Mouse (Mus musculus) E14TG2a.4 (cell line): ENCODE data around the gene Ksr1.

Experiments
- H3K27me3 ChIP-seq: 2 replicates; pipeline ENCODE4 v1.6.1; 2014; ENCODE audit warnings: low read length, control low read depth; ENCODE audit not compliant: insufficient read depth
- H3K36me3 ChIP-seq: 2 replicates; pipeline ENCODE4 v1.6.1; 2014; ENCODE audit warnings: low read length, control low read depth; ENCODE audit not compliant: insufficient read depth
- H3K4me1 ChIP-seq: replicated peaks from 2 replicates; pipeline ENCODE4 v1.6.1; 2014; ENCODE audit warnings: low read depth, low read length, control low read depth
- H3K4me3 ChIP-seq: replicated peaks from 2 replicates; pipeline ENCODE4 v1.5.1; 2014; ENCODE audit warnings: mild to moderate bottlenecking, low read length
- H3K9me3 ChIP-seq: 2 replicates; pipeline ENCODE4 v1.6.1; 2014; ENCODE audit warnings: low read length, control low read depth
- CTCF ChIP-seq: conservative IDR thresholded peaks from 2 replicates; pipeline ENCODE4 v1.5.1; 2014; ENCODE audit warnings: low read length
- NANOG ChIP-seq: IDR thresholded peaks from 2 replicates; pipeline ENCODE4 v1.6.1; 2014; ENCODE audit warnings: borderline replicate concordance, low read length, mixed read lengths
- POU5F1 ChIP-seq: IDR thresholded peaks from 2 replicates; pipeline ENCODE4 v1.6.1; 2014; ENCODE audit warnings: low read length, borderline replicate concordance

The Ksr1 gene

GRCm38 (mm10) chr11:79092245-79092644 is 54.0 kb downstream of the Ksr1 start:
- TF ChIP-seq CTCF (no peak), POU5F1 (no peak), NANOG (no peak)
- H3K9me3 ChIP-seq = no peaks in the 10 kb centered on the region

GRCm38 (mm10) chr11:79089756-79090155 is 56.5 kb downstream of the Ksr1 start:
- H3K9me3 ChIP-seq = no peaks in the 10 kb centered on the region
- H3K4me3 ChIP-seq = no peak overlapping the region
- no peaks in the 10 kb centered on the region for H3K36me3 ChIP-seq
- peaks cover 91% of the 10 kb centered on the region for H3K4me1 ChIP-seq
- no peaks in the 10 kb centered on the region for H3K27me3 ChIP-seq
- TF ChIP-seq NANOG (no peak), CTCF (no peak), POU5F1 (no peak)

More at GRCm38 (mm10) chr11:79092245-79092644, 54.0 kb downstream of the Ksr1 start:
- Histone ChIP-seq H3K4me1 (peaks cover 98% of the 10 kb centered on the region), H3K4me3 (0 out of 2 replicates have a peak overlapping the region, but pooled peaks have one; percentile 24), H3K36me3 (no peaks in the 10 kb centered on the region), H3K27me3 (no peaks in the 10 kb centered on the region)

- Histone ChIP-seq H3K4me1 (peaks cover 83% of the 10 kb centered on the region), H3K27me3 (no peaks in the 10 kb centered on the region), H3K9me3 (no peaks in the 10 kb centered on the region), H3K4me3 (peak overlapping the region; percentile 18; the same call in 1 of the 2 replicates), H3K36me3 (no peaks in the 10 kb centered on the region)
- TF ChIP-seq POU5F1 = no peak
- no peak for TF ChIP-seq NANOG
- TF ChIP-seq CTCF = no peak
Measured at GRCm38 (mm10) chr11:79089027-79089426, 57.2 kb downstream of the Ksr1 start.

GRCm38 (mm10) chr11:79088325-79088724 is 57.9 kb downstream of the Ksr1 start:
- TF ChIP-seq POU5F1 (no peak), CTCF (no peak), NANOG (no peak)
- Histone ChIP-seq H3K36me3 (no peaks in the 10 kb centered on the region), H3K4me1 (peaks cover 76% of the 10 kb centered on the region), H3K9me3 (no peaks in the 10 kb centered on the region), H3K27me3 (no peaks in the 10 kb centered on the region), H3K4me3 (0 out of 2 replicates have a peak overlapping the region, but pooled peaks have one; percentile 7)

- Histone ChIP-seq H3K27me3 (no peaks in the 10 kb centered on the region), H3K4me3 (0 out of 2 replicates have a peak overlapping the region, but pooled peaks have one; percentile 7), H3K4me1 (peaks cover 71% of the 10 kb centered on the region), H3K9me3 (no peaks in the 10 kb centered on the region), H3K36me3 (no peaks in the 10 kb centered on the region)
- TF ChIP-seq NANOG = no peak; the same call in 1 of the 2 replicates
- no peak for TF ChIP-seq POU5F1
- no peak for TF ChIP-seq CTCF
Measured at GRCm38 (mm10) chr11:79087731-79088311, 58.4 kb downstream of the Ksr1 start.

- Histone ChIP-seq H3K9me3 (no peaks in the 10 kb centered on the region), H3K36me3 (no peaks in the 10 kb centered on the region), H3K4me3 (no peak overlapping the region), H3K27me3 (no peaks in the 10 kb centered on the region), H3K4me1 (peaks cover 61% of the 10 kb centered on the region)
- TF ChIP-seq NANOG (no peak), CTCF (no peak), POU5F1 (no peak)
Measured at GRCm38 (mm10) chr11:79086787-79087186, 59.4 kb downstream of the Ksr1 start.

- Histone ChIP-seq H3K27me3 (no peaks in the 10 kb centered on the region), H3K9me3 (no peaks in the 10 kb centered on the region), H3K36me3 (no peaks in the 10 kb centered on the region), H3K4me3 (no peak overlapping the region), H3K4me1 (peaks cover 45% of the 10 kb centered on the region)
- TF ChIP-seq POU5F1 = no peak
- TF ChIP-seq CTCF = no peak
- TF ChIP-seq NANOG = no peak
Measured at GRCm38 (mm10) chr11:79085059-79085458, 61.1 kb downstream of the Ksr1 start.

GRCm38 (mm10) chr11:79083018-79083441 is 63.2 kb downstream of the Ksr1 start:
- Histone ChIP-seq H3K36me3 (no peaks in the 10 kb centered on the region), H3K4me3 (no peak overlapping the region), H3K27me3 (no peaks in the 10 kb centered on the region), H3K9me3 (no peaks in the 10 kb centered on the region), H3K4me1 (peaks cover 25% of the 10 kb centered on the region)
- TF ChIP-seq NANOG (no peak), CTCF (no peak)
